Mouse (Mus musculus) gastrocnemius, adult 2 months (tissue): ENCODE results near the gene Prickle1. TPM values are rescaled to one million over a fixed set of nuclear protein-coding genes. Genes with fewer than 3 reads are reported as not detected.
A peak's percentile ranks its signal among the peaks of the same experiment; 100 is the strongest.

Experiments
- DNase-seq: peaks from one replicate; pipeline ENCODE4 v3.0.0; 2022
- H3K27ac ChIP-seq: fragments of 200-600 bp; 2 replicates; pipeline ENCODE4 v1.8.1; 2022; ENCODE audit warnings: mild to moderate bottlenecking
- H3K4me3 ChIP-seq: fragments of 200-600 bp; 2 replicates; pipeline ENCODE4 v1.8.1; 2022; ENCODE audit warnings: mild to moderate bottlenecking, moderate library complexity
- CTCF ChIP-seq: fragments of 200-600 bp; IDR thresholded peaks from 2 replicates; pipeline ENCODE4 v1.8.1; 2022; ENCODE audit warnings: antibody characterized with exemption, mild to moderate bottlenecking, moderate library complexity
- intact Hi-C: fragments of 180-260 bp; cut with DNase I; formaldehyde crosslinking; loops from one replicate; pipeline ENCODE4 v1.15.1; 2025
- total RNA-seq, 2 experiments: library from RNA; stranded (reverse); gene quantifications; 2 replicates each; pipeline ENCODE4 v1.2.3; 2021

Prickle1 gene
- total RNA-seq, 2 experiments from 2014 or later, result 2.9 to 4.8 TPM

DNA sequence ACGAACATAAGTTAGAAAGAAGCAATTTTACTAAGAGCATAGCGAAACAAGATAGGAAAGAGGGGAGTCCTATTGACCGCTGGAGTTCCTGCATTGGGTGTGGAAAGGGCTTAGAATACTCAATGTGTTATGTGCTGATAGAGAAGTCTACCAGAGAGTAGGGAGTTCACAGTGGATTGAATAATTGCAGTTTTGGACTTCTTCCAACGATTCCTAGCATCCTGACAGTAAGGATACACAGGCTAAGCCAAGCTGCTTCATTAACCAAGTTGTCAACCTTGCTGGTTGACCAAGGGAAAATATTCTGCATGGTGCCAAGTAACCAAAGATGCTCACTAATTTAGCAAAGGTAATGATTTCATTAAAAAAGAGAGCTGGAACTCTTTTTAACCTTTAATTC lies 118.0 kb downstream of the Prickle1 start:
- no peak for TF ChIP-seq CTCF
- Histone ChIP-seq H3K4me3 (no peak overlapping the region), H3K27ac (no peak overlapping the region)
- intact Hi-C loops, result no loop called here
- no peak for DNase-seq

DNA sequence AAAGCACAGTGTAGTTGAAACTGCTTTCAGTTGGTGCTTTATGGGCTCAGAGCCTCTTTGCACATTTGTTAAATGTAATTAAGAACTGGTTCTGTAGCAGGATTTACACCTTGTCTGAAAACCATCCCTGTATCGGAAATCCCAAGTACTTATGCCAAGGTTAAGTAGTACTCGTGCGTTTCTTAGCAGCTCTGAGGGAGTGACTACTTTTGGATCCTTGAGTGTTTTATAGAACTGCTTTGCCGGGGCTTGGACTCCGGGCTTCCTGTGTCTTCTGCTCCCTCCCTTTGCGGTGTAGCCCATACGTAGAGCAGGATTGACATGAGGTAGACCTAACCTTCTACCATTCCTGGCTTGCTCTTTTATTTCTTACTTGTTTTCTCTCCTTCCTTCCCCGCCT lies 120.0 kb downstream of the Prickle1 start:
- no peak for TF ChIP-seq CTCF
- intact Hi-C loops, result no loop called here
- DNase-seq, result no peak
- Histone ChIP-seq H3K27ac (no peak overlapping the region), H3K4me3 (no peak overlapping the region)

DNA sequence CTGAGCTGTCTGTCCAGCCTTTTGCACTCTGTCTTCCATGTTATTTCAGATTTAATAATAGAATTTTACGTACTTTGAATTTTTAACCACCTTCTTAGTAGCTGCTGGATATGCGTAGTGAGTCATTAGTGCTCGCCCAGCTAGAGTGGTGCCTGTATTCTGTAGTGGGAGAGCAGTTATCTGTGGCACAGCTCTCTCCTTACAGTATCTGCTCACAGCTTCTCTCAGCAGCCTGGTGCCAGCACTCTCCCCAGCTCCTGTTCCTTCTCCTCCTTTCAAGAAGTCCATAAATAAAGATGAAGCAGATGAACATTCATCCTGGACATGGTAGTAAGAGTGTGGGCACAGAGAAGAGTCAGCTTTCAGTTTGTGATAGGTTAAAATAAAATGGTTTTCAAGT lies 121.4 kb downstream of the Prickle1 start:
- DNase-seq, result no peak
- intact Hi-C loops, result no loop called here
- Histone ChIP-seq H3K4me3 (no peak overlapping the region), H3K27ac (no peak overlapping the region)
- TF ChIP-seq CTCF, result no peak

DNA sequence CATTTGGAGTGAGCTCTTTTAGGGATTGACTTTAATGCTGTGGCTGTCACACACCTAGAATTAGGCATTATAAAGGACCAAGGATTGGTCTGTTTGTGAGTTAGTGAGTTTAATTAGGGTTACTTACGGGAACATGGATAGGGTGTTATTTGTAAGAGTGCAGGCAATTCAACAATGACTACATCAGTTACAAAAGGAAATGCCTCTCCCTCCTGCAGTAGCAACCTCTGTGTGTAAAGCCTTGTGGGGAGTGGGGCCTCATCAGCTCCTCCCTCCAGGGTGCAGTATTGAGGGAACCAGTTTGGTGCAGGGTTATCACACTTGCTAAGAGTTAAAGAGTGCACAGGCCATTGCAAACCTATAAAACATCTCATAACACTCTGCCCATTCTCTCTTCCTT lies 123.6 kb downstream of the Prickle1 start:
- Histone ChIP-seq H3K27ac (no peak overlapping the region), H3K4me3 (no peak overlapping the region)
- no peak for TF ChIP-seq CTCF
- intact Hi-C loops, result no loop called here
- DNase-seq, result no peak

DNA sequence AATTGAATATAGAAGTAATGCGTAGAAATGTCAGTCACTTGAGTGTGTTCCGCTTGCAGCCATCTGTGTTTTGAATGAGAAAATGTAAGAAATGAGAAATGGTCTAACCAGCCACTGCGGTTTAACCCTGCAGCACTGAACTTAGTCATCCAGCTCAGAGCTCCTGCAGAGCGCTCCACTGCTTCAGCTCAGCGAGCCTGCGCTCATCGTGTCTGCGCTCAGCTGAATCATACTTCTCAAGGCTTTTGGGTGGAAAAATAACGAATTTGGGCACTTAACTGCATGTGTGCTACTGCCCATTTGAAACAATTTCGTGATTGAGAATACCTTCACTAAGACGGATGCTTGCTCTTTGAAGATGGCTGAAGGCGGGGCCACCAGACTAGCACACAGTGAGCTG lies 124.0 kb downstream of the Prickle1 start:
- intact Hi-C loops, result no loop called here
- no peak overlapping the region for H3K4me3 ChIP-seq
- H3K27ac ChIP-seq, result no peak overlapping the region
- no peak for DNase-seq
- TF ChIP-seq CTCF, result no peak

- no peak for TF ChIP-seq CTCF
- no peak for DNase-seq
- intact Hi-C loops, result no loop called here
- no peak overlapping the region for H3K27ac ChIP-seq
- H3K4me3 ChIP-seq, result no peak overlapping the region
Observed at GRCm38 (mm10) chr15:93461066-93461465, 134.6 kb downstream of the Prickle1 start.

GRCm38 (mm10) chr15:93459422-93459821 lies 136.3 kb downstream of the Prickle1 start:
- intact Hi-C loops, result loop anchor here (5.0 kb wide), 1 partner anchor 118 kb away; no protein-coding TSS in a partner anchor
- no peak overlapping the region for H3K27ac ChIP-seq
- TF ChIP-seq CTCF, result no peak

GRCm38 (mm10) chr15:93456005-93456404 lies 139.7 kb downstream of the Prickle1 start:
- DNase-seq, result no peak
- peak; percentile 56 for TF ChIP-seq CTCF
- no peak overlapping the region for H3K27ac ChIP-seq
- no peak overlapping the region for H3K4me3 ChIP-seq
- intact Hi-C loops, result loop anchor here (5.0 kb wide), 1 partner anchor 121 kb away; no protein-coding TSS in a partner anchor

More at GRCm38 (mm10) chr15:93459422-93459821, 136.3 kb downstream of the Prickle1 start:
- H3K4me3 ChIP-seq, result no peak overlapping the region
- DNase-seq, result no peak

- no peak for TF ChIP-seq CTCF
- Histone ChIP-seq H3K4me3 (no peak overlapping the region), H3K27ac (no peak overlapping the region)
- no peak for DNase-seq
- intact Hi-C loops, result no loop called here
Observed at GRCm38 (mm10) chr15:93453296-93453695, 142.4 kb downstream of the Prickle1 start.

Other genes with a start within 250 kb of the Prickle1 start
- 100 to 1,000 TPM; 122 to 148 TPM for gene Zcrb1, start 197.6 kb downstream of the Prickle1 start, total RNA-seq
- gene Pphln1, start 197.5 kb downstream of the Prickle1 start, total RNA-seq, result 10 to 100 TPM; 14.2 to 14.8 TPM